Mouse (Mus musculus) neural tube, embryonic 12.5 days (tissue): ENCODE data around the gene Tmem14c. TPM values are rescaled to one million over a fixed set of nuclear protein-coding genes. Genes with fewer than 3 reads are reported as not detected.
"Not testable (repeated sequence)": the region's sequence is repeated elsewhere in the genome, so short reads cannot be mapped to it uniquely, and the experiment has no call there.

Source experiments
- ATAC-seq: fragments of 200-750 bp; cut with Nextera tagmentation; 2 replicates; pipeline ENCODE4 v1.8.0; 2017; ENCODE audit warnings: low read depth, mild to moderate bottlenecking, moderate TSS enrichment, moderate library complexity; ENCODE audit not compliant: low FRiP score
- H3K27ac ChIP-seq: fragments of 300-500 bp; sonication (generic); 2 replicates; pipeline ENCODE4 v1.5.1; 2016
- H3K27me3 ChIP-seq: fragments of 300-500 bp; sonication (generic); replicated peaks from 2 replicates; pipeline ENCODE4 v1.6.1; 2016; ENCODE audit warnings: mild to moderate bottlenecking
- H3K36me3 ChIP-seq: fragments of 300-500 bp; sonication (generic); 2 replicates; pipeline ENCODE4 v1.6.1; 2016; ENCODE audit warnings: mild to moderate bottlenecking
- H3K4me1 ChIP-seq: fragments of 300-500 bp; sonication (generic); 2 replicates; pipeline ENCODE4 v1.6.1; 2016
- H3K4me2 ChIP-seq: fragments of 300-500 bp; sonication (generic); replicated peaks from 2 replicates; pipeline ENCODE4 v1.6.1; 2016; ENCODE audit warnings: mild to moderate bottlenecking
- H3K4me3 ChIP-seq: fragments of 300-500 bp; sonication (generic); 2 replicates; pipeline ENCODE4 v1.5.1; 2016
- H3K9ac ChIP-seq: fragments of 300-500 bp; sonication (generic); 2 replicates; pipeline ENCODE4 v1.6.1; 2016; ENCODE audit warnings: mild to moderate bottlenecking
- H3K9me3 ChIP-seq: fragments of 300-500 bp; sonication (generic); 2 replicates; pipeline ENCODE4 v1.6.1; 2016; ENCODE audit warnings: mild to moderate bottlenecking
- WGBS: fragments of 180-500 bp; shearing (Covaris S2); methylation state at CpG from one replicate; pipeline ENCODE4 v1.1.7; 2016; 5-methylcytosine and 5-hydroxymethylcytosine counted together
- polyA plus RNA-seq: library from polyadenylated mRNA; unstranded; fragments of >200 nt; fragmentation: Nextera tagmentation; extraction: Ambion mirVana; gene quantifications from 2 replicates; pipeline ENCODE4 v1.2.1, GENCODE M21; 2016

The Tmem14c gene
- polyA plus RNA-seq, 1 experiment from 2014 or later: 148 TPM

DNA sequence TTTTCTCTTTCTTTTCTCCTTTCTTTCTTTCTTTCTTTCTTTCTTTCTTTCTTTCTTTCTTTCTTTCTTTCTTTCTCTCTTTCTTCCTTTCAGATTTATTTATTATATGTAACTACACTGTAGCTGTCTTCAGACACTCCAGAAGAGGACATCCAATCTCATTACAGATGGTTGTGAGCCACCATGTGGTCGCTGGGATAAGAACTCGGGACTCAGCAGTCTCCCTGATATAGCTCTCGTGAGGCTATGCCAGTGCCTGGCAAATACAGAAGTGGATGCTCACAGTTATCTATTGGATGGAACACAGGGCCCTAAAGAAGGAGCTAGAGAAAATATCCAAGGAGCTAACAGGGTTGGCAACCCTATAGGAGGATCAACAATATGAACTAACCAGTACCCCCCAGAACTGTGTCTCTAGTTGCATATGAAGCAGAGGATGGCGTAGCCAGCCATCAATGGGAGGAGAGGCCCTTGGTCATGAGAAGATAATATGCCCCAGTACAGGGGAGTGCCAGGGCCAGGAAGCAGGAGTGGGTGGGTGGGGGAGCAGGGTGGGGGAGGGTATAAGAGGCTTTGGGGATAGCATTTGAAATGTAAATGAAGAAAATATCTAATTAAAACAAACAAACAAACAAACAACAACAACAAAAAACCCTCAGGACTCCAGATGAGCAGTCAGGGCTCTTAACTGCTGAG is 28.3 kb upstream of the Tmem14c start:
- not testable (repeated sequence) for H3K4me2 ChIP-seq, H3K27ac ChIP-seq, H3K4me1 ChIP-seq, ATAC-seq, H3K9ac ChIP-seq, H3K36me3 ChIP-seq, H3K4me3 ChIP-seq, H3K27me3 ChIP-seq, H3K9me3 ChIP-seq
- WGBS: 68% methylated on average over 4 of the region's 4 CpGs

DNA sequence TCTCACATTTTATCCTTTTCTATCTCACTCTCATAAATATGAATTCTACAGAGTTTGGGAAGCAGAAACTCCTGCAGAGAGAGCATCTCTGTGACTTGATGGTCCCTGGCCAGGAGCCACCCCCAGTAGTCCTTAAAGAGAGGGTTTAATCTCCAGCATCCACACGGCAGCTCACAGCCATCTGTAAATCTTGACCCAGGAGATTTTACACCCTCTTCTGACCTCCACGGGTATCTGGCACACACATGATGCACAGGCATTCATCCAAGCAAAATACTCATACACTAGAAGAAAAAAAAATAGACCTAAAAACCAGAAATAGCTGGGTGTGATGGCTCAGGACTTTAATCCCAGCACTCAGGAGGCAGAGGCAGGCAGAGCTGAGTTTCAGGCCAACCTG is 27.7 kb upstream of the Tmem14c start:
- no peak overlapping the region for H3K4me2 ChIP-seq
- no peaks in the 10 kb centered on the region for H3K36me3 ChIP-seq
- H3K27me3 ChIP-seq: no peaks in the 10 kb centered on the region
- H3K27ac ChIP-seq: no peak overlapping the region
- no peak overlapping the region for H3K9ac ChIP-seq
- no peaks in the 10 kb centered on the region for H3K4me1 ChIP-seq
- 78% methylated on average over 2 of the region's 2 CpGs for WGBS
- H3K4me3 ChIP-seq: no peak overlapping the region
- H3K9me3 ChIP-seq: no peaks in the 10 kb centered on the region
- no peak for ATAC-seq

DNA sequence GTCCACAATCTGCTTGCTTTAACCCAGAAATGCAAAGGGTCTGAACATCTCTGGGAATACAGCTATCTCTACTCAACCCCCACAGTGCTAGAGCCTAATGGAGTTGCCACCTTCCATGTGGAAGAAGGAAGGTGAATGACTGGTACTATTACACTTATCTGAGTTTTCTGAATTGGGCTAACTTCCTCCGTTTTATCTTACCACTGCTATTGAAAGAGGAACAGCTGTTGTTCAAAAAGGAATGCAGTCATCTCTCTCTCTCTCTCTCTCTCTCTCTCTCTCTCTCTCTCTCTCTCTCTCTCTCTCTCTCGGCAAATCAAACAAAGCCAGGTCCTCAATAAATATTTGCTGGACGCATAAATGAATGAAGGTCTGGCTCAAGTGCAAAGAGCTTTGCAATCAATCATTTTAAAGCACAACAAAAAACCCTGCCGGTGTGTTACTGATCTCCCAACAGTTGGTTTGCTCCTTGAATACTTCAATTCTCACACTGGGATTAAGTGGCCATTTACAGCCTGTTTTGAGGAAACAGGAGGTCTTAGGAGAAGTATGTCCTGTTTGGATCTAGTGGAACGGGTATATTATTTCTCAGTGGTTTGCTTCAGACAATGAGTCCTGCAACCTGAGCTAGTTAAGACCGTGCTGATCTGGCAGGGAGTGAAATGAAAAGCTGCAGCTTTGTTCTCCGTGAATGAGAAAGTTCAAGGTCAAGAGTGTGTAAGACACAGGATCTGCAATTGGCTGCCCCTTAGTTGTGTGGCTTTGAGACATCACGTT is 21.4 kb upstream of the Tmem14c start:
- Histone ChIP-seq H3K27ac (no peak overlapping the region), H3K9ac (no peak overlapping the region), H3K4me1 (no peaks in the 10 kb centered on the region), H3K27me3 (no peaks in the 10 kb centered on the region), H3K4me3 (no peak overlapping the region), H3K4me2 (no peak overlapping the region), H3K36me3 (no peaks in the 10 kb centered on the region), H3K9me3 (no peaks in the 10 kb centered on the region)
- 22% methylated on average over 8 of the region's 8 CpGs for WGBS
- no peak for ATAC-seq

DNA sequence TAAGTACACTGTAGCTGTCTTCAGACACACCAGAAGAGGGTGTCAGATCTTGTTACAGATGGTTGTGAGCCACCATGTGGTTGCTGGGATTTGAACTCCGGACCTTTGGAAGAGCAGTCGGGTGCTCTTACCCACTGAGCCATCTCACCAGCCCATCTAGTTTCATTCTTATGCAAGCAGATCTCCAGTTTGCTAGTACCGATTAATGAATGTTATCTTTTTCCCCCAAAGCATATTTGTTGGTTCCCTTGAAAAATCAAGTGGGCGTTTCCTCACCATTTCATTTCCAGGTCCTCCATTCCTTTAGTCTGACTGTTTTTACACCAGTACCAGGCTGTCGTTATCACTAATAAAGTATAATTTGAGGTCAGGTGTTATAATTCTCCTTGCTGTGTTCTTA is 17.6 kb upstream of the Tmem14c start:
- ATAC-seq: not testable (repeated sequence)
- WGBS: 88% methylated on average over 5 of the region's 5 CpGs

DNA sequence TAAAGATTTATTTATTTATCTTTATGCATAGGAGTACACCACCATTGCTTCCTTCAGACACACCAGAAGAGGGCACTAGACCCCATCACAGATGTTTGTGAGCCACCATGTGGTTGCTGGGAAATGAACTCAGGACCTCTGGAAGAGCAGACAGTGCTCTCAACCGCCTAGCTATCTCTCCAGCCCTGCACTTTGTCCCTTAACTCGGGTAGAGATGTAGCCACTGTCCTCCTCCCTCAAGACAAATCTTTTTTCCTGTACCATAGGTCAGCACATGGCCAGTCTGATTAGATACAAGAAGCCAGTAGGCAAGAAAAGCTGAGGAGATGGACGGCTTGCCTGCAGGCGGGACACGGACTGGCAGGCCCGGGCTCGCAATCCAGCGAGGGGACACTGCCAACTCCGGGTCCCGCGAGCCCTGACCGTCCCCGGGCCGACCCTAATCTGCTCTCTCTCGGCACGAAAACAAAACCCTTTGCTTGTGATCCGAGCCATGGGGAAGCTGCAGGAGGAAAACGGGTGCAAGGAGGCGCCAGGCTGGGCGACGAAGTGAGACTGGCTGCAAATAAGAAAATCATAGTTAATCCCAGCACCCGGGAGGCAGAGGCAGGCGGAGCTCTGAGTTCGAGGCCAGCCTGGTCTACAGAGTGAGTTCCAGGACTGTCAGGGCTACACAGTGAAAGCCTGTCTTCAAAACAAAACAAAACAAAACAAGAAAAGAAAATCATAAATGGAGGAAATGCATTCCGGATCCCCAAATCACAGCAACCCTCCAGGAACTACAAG is 15.8 kb upstream of the Tmem14c start:
- 2% methylated on average over 25 of the region's 25 CpGs for WGBS
- Histone ChIP-seq H3K27ac (peak overlapping the region; percentile 70), H3K9me3 (no peaks in the 10 kb centered on the region), H3K9ac (peak overlapping the region; percentile 66), H3K4me3 (peak overlapping the region; percentile 89), H3K4me2 (peak overlapping the region; percentile 85), H3K27me3 (no peaks in the 10 kb centered on the region), H3K4me1 (peaks cover 13% of the 10 kb centered on the region), H3K36me3 (peaks cover 8% of the 10 kb centered on the region)
- ATAC-seq: peak; percentile 61

More for the DNA sequence above, 17.6 kb upstream of the Tmem14c start:
- H3K27ac ChIP-seq, H3K36me3 ChIP-seq, H3K27me3 ChIP-seq, H3K4me3 ChIP-seq, H3K9ac ChIP-seq, H3K9me3 ChIP-seq, H3K4me2 ChIP-seq: not testable (repeated sequence)
- H3K4me1 ChIP-seq: peaks cover 13% of the 10 kb centered on the region

DNA sequence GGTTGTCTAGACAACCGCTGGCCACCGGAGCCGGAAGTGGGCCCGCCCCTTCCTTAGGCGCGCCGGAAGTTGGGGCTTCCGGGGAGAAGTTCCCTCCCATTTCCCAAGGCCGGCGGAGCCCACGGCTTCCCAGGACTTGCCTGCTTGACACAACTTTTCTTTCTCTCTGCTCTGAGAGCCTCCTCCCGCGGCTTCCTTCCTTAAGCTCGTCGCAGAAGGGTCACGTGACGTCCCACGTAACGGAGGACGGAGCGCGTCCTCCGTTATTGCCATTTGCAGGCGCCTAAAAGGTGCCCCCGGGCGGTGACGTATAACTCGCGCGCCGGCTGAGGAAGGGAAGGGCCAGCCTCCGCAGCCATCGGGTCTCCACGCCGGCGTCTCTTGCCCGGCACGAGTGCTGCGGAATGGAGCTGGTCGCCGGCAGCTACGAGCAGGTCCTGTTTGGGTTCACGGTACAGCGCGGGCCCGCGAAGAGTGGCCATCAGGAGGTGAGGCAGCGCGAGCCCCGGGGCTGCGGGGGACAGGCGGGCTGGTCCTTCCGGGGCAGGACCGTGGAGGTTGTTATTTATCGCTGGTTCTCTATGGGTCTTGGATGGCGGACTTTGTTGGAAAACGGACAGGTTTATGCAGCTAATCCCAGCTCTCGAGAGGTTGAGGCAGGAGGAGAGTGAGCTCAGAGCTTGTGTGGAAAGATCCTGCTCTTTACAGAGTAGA is 15.0 kb upstream of the Tmem14c start, which contains the start of gene Pak1ip1:
Gene Pak1ip1, plus strand, starts transcription at position 98 of the 714 bp plus-strand sequence.
- H3K27me3 ChIP-seq: no peaks in the 10 kb centered on the region
- peak; percentile 96 for ATAC-seq
- peaks cover 13% of the 10 kb centered on the region for H3K4me1 ChIP-seq
- no peaks in the 10 kb centered on the region for H3K9me3 ChIP-seq
- H3K27ac ChIP-seq: peak within 1 kb of the TSS; percentile 91
- WGBS: under 1% methylated on average over 58 of the region's 58 CpGs
- H3K9ac ChIP-seq: peak within 1 kb of the TSS; percentile 78
- peak within 1 kb of the TSS; percentile 89 for H3K4me3 ChIP-seq
- H3K36me3 ChIP-seq: peaks cover 15% of the 10 kb centered on the region
- peak within 1 kb of the TSS; percentile 85 for H3K4me2 ChIP-seq

DNA sequence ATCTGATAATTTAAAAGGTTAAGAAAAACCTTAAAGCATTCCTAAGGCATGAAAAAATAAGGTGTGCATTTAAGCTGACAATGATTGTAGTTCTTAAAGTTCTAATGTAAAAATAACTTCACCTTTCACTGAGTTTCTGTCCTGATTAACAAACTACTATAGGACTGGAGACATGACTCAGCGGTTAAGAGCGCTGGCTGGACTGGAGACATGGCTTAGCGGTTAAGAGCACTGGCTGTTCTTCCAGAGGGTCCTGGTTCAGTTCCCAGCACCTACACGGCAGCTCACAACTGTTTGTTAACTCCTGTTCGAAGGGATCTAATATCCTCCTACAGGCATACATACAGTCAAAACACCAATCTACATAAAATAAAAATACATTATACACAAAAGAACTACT is 14.1 kb upstream of the Tmem14c start:
- H3K27me3 ChIP-seq: no peaks in the 10 kb centered on the region
- peak overlapping the region; percentile 85 for H3K4me2 ChIP-seq
- ATAC-seq: no peak
- H3K4me1 ChIP-seq: peaks cover 13% of the 10 kb centered on the region
- no peak overlapping the region for H3K27ac ChIP-seq
- H3K9me3 ChIP-seq: no peaks in the 10 kb centered on the region
- WGBS: 88% methylated on average over 5 of the region's 5 CpGs
- no peak overlapping the region for H3K4me3 ChIP-seq
- no peak overlapping the region for H3K9ac ChIP-seq
- peaks cover 24% of the 10 kb centered on the region for H3K36me3 ChIP-seq

DNA sequence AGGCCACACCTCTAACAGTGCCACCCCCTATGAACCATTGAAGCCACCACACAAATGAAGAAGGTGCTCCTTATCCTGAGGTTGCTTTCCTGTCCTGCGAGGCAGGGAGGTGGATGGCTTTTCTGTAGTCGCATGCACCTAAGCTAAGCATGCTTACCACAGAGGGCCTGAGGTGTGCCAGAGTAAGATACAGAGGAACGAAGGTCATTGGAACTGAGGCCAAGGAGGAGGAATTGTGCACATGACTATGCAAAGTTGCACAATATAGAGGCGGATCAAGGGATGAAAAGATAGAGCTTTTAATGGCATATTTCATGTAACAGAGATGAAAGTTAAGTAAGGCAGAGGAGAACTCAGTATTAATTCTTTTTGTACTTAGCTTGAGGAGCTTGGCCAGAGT is 9.8 kb upstream of the Tmem14c start:
- Histone ChIP-seq H3K4me1 (peaks cover 7% of the 10 kb centered on the region; the same call in 1 of the 2 replicates), H3K9ac (no peak overlapping the region), H3K27me3 (no peaks in the 10 kb centered on the region), H3K4me2 (no peak overlapping the region), H3K36me3 (peaks cover 65% of the 10 kb centered on the region), H3K4me3 (no peak overlapping the region), H3K27ac (no peak overlapping the region), H3K9me3 (no peaks in the 10 kb centered on the region)
- no peak for ATAC-seq
- 96% methylated on average over 4 of the region's 4 CpGs for WGBS

DNA sequence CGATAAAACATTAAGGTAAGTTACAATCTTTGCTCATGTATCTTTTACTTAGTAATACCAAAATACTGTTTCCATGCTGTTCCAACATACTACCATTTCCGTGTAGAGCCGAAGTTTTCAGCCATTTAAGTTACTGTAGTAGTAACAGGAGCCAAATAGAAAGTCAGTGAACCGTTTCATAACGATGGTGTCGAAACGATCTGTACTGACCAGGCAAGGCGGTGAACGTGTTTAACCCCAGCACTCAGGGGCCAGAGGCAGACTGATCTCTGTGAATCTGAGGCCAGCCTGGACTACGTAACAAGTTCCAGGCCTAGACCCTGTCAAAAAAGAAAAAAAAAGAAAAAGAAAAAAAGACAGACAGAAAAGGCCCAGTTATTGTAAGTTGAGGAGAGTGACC is 7.8 kb upstream of the Tmem14c start:
- Histone ChIP-seq H3K9ac (no peak overlapping the region), H3K27ac (no peak overlapping the region), H3K36me3 (peaks cover 81% of the 10 kb centered on the region), H3K9me3 (no peaks in the 10 kb centered on the region), H3K4me2 (no peak overlapping the region), H3K4me3 (no peak overlapping the region), H3K27me3 (no peaks in the 10 kb centered on the region), H3K4me1 (no peaks in the 10 kb centered on the region)
- ATAC-seq: no peak
- 94% methylated on average over 10 of the region's 10 CpGs for WGBS

DNA sequence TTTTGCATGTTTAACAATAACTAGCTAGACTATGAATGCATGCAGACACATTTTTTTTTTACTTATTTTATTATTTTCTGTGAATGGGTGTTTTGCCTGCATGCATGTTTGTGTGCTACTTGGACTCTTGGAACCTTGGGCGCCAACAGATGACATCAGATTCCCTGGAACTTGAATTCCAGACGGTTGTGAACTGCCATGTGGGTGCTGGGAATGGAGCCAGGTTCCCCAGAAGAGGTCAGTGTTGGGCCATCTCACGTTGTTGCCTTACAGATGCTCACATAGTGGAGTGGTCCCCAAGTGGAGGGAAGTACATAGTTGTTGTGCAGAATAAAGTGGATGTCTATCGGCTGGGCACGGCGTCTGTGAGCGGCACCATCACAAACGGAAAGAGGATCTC is 7.1 kb upstream of the Tmem14c start:
- 89% methylated on average over 8 of the region's 8 CpGs for WGBS
- Histone ChIP-seq H3K9ac (no peak overlapping the region), H3K4me1 (no peaks in the 10 kb centered on the region), H3K4me2 (no peak overlapping the region), H3K27ac (no peak overlapping the region), H3K36me3 (peaks cover 84% of the 10 kb centered on the region), H3K9me3 (no peaks in the 10 kb centered on the region), H3K27me3 (no peaks in the 10 kb centered on the region), H3K4me3 (no peak overlapping the region)
- ATAC-seq: no peak

DNA sequence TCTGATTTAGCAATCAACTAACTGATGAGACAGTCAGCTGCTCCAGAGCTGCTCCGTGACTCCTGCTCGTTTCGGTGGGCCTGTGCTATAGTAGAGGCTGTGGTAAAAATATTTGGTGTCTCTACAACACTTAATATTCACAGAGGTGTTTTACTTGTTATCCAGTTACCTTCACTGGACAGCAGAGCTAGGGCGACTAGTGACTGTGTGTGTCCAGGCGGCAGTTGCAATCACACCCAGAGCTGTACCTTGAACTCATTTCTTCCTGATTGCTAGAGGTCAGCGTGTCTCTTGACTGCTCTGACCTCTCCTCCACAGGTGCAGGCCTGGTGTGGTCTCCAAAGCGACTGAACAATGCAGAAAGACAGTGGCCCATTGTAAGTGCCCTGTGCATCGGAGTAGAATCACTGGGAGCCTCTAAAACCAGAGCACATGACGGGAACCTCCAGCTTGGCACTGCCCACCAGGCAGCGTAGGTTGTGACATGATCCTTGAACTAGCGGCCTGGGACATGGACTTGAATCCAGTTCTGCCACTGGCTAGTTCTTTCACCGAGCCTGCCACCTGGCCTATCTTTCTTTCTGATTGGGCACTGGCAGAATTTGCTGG is 809 bp downstream of the Tmem14c start:
- peaks cover 46% of the 10 kb centered on the region for H3K36me3 ChIP-seq
- H3K27ac ChIP-seq: no peak overlapping the region
- peak; percentile 23; the same call in 1 of the 2 replicates for ATAC-seq
- 37% methylated on average over 12 of the region's 12 CpGs for WGBS
- peaks cover 15% of the 10 kb centered on the region for H3K4me1 ChIP-seq
- peak overlapping the region; percentile 63 for H3K4me3 ChIP-seq
- peak overlapping the region; percentile 75 for H3K4me2 ChIP-seq
- peak overlapping the region; percentile 77 for H3K9ac ChIP-seq
- H3K27me3 ChIP-seq: no peaks in the 10 kb centered on the region
- H3K9me3 ChIP-seq: no peaks in the 10 kb centered on the region
